Mouse (Mus musculus) common myeloid progenitor, adult 5-6 weeks (primary cell): ENCODE measurements at regions not wholly inside any gene's neighbourhood (a gene's known extent, or its start where the extent isn't known, plus 50 kb on each side); places are given as distances from the start of the nearest gene placed in this dataset.

ENCODE experiments used
- ATAC-seq: replicated peaks from 2 replicates; pipeline ENCODE4 v1.8.0; 2016; ENCODE audit warnings: low read depth, mild to moderate bottlenecking, moderate TSS enrichment, inconsistent platforms; ENCODE audit not compliant: poor library complexity, severe bottlenecking

DNA sequence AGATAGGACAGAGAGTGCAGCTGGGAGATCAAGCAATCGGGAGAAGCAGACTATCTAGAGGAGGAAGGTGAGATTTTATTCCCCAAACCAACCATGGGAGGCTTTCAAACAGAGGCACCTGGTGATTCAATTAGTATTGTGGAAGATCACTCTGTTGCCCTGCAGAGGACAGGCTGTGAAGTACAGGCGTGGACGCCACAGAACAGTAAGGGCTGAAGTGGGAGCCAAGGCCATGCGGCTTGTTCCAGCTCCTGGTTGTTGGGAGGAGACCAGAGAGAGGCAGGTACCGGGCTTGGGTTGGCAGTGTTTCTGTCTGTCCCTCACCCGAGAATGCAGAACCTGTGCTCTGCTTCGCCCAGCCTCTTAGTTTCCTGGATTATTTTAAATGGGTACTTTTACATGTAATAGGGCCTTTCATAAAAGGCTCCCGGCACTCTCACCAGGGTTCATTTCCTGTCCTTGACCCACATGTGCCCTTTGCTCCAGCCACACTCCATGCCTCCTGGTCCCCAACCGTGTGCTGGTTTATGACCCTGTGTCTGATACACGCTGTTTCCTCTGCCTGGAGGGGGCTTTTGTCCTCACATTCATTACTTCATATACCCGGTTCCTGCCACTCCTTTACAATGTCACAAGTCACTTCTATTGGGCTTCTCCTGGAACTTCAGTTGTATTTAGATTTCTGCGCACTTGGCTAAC lies 58.3 kb downstream of the Vcpkmt start:
- no peak for ATAC-seq

DNA sequence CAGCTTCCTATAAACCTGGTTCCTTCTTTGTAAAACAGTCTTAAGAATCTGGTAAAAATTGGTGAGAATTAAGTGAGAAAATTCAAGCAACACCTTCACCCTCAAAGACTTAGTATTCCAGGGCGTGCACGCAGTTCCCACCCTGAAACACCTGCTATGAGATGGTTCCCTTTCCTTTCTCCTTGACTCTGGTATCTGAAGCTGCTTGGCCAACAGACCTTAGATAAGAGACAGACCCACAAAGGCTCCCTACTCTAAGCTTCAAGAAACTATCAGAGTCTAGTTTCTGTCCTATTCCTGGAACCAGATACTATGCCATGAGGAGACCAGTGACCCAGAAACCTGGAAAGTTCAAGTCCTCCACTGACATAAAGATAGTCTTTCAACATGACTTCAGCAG lies 63.0 kb downstream of the Vcpkmt start:
- ATAC-seq = no peak

DNA sequence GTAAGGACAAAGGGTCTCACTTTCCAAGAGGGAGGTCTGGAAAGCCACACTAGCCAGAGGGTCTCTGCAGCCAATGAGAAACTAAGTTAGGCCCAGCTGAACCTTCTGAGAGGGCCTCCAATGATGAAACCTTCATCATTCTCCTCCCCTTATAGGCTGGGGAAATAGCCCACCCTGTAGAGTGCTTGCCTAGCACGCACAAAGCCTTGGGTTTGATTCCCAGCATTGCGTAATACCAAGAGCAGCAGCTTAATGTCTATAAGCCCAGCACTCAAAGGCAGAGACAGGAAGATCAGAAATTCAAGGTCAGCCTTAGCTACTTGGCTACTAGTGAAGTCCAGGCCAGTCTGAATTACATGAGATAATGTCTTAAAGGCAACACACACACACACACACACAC lies 63.8 kb downstream of the Vcpkmt start:
- 0 out of 2 replicates have a peak, but pooled peaks have one; percentile 15 for ATAC-seq

DNA sequence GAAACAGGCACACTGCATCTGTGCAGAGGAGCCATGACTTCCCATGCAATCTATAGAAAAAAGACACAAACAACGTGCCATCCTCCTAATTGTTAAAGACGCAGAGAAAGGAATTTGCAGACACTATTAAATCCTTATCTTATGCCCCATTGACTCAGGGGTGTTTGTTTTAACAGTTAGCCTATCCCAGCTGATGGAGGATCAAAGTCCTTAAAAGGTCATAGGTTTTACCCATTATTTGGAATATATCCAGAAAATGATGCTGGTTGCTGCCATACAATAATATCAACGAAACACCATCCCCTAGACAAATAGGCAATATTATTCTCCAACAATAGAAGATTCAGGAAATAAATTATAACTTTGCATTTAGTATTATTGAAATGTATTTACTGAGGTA lies 65.2 kb downstream of the Vcpkmt start:
- ATAC-seq = no peak

DNA sequence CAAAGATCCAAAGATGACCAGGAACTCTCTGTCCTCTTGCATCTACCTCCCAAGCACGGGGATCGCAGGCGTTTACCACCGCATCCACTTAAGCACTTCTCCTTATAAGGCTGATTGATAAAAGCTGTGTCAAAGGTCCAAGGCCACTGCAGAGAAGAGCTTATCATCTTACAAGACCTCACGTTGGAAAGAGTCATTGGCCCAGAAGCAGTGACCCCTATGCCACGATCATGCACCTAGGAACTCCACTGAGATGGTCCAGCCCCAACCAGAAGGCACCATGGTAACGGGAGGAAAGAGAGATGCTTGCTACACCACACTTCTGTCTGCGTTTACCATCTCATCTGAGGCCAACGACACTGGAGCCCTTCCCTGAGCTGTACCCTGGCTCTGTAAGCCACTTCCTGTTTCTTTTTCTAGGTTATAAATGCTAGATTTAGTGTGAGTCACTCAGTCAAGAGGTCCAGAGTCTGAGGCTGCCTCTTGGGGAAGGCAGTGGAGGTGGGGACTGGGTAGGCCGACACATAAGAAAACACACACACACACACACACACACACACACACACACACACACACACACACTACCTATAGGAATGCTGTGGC lies 66.4 kb downstream of the Vcpkmt start:
- peak; percentile 74 for ATAC-seq

DNA sequence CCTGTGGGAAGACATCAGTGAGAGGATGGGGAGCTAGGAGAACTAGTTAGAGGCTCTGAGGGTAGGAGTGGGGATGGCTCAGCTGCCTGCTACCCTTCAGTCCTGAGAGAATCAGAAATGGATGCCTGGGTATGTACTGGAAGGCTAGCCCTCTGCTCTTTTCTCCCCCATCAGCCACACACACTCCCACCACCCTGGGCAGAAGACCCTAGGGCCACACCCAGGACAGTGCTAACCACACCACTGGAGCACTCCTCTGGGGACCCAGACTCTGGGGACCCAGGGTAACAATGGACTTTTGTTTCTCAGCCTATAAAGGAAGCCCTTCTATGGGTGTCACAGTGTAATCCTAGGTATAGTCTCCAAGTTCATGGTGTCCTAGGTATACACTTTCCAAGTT lies 67.0 kb downstream of the Vcpkmt start:
- no peak for ATAC-seq

DNA sequence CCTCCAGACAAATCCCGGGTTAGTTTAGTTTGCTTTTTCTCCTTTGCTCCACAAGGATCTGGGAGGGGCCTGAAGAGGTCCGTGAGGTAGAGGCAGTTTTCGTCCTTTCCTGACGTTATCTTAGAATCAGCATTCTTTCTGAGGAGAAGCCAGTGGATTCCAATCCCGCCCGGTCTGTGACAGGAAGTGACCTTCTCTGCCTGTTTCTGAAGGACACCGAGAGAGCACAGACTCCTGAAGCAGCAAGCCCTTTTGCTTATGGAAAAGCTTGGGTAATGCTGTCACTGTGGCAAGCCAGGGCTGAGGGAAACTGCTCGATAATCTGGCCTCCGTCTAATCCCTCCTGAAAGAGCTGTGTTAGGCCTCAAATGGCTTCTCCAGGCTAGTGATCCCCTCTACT lies 67.7 kb downstream of the Vcpkmt start:
- no peak for ATAC-seq

DNA sequence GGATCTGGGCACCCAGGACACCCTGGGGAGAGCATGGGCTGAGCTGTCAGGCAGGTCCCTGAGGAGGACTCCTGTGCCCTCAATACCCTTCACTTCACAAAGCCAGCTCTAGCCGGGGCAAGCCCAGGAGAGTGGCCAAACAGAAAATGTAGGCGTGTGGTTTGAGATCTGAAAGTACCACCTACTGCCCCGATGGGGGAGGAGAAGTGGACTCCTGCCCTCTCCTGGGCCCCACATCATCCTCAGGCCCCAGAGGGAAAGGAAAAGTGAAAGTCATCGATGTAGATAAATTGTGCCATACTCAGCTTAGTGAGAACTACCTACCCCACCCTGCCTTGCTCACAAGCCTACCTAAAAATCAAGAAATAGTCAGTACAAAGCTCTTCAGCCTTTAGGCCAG lies 69.7 kb downstream of the Vcpkmt start:
- ATAC-seq = peak; percentile 48

DNA sequence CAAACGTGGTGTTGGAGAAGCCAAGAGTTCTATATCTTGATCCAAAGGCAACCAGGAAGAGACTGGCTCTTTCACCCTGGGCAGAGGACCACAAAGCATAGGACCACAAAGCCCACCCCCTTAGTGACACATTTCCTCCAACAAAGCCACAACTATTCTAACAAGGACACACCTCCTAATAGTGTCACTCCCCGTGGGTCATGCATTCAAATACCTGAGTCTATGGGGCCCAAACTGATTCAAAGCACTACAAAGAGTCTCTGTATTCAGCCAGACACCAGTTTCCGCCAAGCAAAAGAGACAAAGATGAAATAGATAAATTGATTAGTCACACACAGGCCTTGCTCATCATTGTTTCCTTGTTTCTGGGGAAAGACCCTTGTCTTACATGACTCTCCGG lies 72.1 kb downstream of the Vcpkmt start:
- peak; percentile 56 for ATAC-seq

DNA sequence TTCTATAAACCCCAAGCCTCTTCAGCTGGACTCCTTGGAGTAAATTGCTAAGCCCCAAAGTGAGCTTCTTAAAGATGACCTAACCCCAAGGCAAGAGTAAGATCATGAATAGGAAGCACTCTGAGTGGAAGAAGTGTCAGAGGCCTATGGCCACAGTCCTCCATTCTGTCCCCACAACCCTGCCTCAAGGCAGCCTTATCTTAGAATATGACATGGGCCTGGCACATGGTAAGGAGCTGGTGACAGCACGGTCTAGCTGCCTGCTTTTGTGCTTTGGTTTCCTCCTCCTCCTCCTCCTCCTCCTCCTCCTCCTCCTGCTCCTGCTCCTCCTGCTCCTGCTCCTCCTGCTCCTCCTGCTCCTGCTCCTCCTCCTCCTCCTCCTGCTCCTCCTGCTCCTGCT lies 73.6 kb downstream of the Vcpkmt start:
- ATAC-seq = peak; percentile 61; the same call in 1 of the 2 replicates

DNA sequence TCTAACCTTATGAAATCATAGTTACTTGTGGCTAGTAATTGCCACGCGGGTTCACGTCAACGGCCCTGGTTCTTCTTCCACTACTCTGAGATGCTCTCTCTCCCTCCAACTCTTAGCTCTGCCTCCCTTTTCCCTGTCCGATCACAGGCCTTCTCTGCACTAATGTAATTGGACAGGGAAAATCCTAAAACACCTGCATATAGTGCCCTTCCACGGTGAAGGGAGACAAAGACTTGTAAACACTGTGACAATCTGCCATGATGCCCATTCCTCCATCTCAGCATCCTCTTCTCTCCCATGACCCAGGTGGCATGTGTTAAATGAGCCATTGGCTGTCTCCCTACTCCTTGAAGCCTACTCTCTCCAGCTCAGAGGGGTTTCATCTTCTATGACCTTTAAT lies 74.9 kb downstream of the Vcpkmt start:
- no peak for ATAC-seq

DNA sequence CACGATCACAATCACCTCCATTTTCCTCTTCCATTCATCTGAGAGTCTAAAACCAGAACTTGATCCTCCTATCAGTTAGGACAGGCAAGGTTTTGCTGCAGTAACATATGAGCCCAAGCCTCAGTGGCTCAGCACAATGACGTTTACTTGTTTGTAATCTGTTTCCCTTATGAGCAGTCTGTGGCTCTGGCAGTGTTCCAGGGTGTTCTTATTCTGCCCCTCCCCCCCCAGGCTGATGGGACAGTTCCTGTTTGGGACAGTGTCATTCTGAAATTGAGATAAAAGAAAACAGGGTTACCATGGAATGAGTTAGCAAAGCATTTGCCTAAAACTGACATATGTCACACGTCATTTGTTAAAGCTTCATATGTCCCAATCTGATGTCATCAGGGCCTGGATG lies 75.5 kb downstream of the Vcpkmt start:
- ATAC-seq = 0 out of 2 replicates have a peak, but pooled peaks have one; percentile 31

DNA sequence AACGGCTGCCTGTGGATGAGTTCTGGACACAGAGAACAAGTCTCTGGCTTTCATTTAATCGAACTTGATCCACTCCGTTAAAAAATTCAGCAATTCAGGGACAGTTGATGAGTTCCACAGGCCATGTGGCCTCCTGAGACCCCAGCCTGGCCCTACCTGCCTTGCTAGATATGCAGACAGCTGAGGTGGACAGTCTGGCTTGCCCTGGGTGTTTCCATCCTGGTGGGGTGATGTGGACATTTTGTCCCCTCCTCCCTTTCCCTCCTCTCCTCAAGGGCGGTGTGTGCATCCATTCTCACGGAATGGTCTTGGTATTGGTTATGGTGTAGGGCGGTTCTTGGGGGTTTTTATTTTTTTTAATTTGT lies 80.1 kb downstream of the Vcpkmt start:
- ATAC-seq = no peak

DNA sequence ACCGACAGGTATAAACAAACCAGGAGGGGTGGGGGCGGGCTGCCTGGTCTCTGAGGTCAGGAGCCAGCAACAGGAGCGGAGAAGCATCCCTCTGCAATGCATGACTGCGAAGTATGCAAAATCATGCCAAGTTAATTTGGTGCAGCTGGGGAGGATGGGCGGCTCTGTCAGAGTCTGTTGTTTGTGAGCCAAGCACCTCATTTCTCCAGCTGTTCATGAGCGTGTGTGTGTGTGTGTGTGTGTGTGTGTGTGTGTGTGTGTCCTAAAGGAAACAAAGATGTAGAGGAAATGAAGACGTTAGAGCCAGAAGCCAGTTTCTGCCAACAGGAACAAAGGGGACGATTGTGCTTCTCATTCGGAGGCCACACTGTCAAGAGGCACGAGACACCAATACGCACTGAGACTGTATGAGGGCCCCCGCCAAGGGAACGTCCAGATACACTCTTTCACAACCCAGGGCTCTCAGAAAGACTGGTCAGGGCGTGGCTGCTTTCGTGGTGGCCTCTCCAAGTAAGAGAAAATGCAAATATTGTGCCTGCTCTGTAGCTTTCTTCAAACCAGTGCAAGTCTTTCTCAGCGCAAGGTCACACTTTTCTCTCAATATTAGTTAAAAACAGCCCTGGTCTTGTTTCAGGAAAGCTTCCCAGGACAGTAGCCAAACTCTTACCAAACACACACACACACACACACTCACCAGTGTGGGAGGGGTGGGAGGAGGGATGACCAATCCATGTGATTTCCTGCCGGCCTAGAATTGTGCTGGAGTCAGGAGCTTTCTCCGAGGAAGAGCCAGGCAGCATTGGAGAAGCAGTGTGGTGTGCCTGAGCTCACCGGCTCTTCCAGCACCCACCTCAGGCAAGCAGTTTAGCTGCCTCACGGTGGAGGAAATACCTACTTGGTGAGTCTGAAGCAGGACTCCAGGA lies 80.8 kb downstream of the Vcpkmt start:
- ATAC-seq = peak; percentile 76

DNA sequence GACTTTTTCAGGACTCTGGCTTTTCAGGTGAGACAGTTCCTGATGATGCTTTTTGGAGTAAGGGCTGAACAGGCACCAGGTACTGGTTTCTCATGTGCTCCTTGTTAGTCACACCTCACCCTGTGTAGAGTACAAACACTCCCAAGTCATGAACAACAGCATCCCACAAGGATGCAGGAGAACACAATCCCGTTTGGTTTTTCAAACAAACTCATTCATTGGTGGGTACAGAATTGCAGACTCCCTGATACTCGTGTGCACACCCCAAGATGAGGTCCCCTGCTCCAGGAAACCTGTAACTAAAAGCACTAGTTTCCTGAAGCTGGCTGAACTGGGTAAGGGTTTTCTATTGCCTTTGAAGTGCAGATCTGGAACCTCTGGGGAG lies 81.5 kb downstream of the Vcpkmt start:
- ATAC-seq = no peak

DNA sequence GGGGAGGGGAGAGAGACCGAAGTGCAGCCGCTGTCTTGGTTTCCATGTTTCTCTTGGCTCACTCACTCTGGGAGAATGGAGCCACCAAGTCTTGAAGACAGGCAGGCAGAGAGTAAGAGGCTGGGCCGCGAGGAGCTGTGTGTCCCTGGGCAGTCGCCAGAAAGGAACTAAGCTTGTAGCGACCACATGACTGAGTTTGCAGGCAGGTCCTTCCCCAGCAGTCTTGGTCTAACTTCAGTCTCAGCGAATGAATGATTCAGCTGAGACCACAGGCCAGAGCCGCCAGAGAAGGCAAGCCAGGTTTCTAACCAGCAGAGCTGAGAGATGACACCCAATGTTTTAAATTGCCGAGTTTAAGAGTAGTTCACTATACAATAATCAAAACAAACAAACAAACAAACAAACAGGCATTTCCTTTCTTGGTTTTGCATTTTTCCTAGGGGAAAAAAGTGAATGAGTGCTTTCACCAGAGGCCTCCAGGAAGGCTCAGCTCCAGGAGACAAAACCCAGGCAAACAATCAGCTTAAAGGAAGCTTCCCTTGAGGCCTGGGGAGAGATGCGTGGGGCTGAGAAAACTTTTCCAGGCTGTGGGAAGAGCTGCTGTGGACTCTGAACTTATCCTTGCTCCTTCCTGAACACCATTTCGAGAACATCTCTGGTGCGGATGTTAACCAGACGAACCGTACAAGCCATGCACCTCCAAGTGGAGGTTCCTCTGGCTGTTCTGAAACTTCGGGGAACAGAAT lies 82.1 kb downstream of the Vcpkmt start:
- ATAC-seq = peak; percentile 41; the same call in 1 of the 2 replicates

DNA sequence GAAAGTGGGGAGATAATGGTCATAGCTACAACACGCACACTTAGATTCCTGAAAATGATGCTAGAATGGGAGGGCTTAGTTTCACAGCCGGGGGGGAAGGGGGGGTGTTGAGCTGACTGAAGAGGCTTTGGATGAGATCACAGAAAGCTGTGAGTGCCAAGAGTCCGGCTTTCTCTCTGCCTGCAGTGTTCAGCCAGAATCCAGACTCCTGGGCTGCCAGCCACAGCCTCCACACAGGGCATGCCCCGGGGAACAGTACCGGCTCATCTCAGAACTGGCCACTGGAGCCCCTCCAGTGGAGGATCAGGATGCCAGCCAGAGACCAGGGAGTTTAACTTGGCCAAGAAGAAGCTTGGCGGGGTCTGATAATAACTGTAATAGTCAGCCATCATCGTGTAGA lies 85.7 kb downstream of the Vcpkmt start:
- no peak for ATAC-seq

DNA sequence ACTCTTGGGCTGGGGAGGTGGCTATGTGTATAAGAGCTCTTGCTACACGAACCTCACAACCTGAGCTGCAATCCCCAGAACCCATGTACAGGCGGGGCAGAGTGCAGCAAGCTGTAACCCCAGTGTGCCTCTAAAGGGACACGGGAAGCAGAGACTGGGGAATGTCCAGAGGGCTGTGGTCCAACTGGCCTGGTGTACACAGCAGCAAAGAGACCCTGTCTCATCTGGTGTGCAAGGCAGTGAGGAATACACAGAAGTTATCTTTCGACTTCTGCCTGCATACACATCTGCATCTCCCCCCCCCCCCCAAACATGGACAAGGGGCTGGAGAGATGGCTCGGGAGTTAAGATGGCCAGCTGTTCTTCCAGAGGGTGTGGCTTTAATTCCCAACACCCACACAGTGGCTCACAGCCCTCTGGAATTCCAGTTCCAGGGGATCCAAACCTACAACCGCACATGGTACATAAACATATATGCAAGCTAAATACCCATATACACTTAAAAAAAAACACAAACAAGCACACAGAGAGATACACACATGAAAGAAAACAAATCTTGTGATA lies 86.4 kb downstream of the Vcpkmt start:
- ATAC-seq = no peak

DNA sequence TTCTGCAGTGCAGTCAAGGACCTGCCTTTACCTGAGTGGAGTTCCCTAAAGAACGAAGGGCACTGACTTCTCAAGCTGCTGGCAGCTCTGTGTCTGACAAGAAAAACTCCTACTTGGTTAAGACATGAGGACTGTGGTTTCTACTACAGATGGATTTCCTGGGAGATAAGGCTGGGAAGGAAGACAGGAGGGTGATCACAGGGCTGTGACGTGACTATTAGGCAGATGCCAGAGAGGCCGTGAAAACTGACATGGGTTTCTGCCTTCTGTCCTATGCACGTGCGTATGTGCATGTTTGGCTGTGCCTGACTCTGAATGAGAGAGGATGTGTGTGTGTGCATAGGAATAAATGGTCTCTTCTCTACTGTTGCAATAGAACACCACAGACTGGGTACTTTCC lies 87.1 kb downstream of the Vcpkmt start:
- peak; percentile 55 for ATAC-seq

DNA sequence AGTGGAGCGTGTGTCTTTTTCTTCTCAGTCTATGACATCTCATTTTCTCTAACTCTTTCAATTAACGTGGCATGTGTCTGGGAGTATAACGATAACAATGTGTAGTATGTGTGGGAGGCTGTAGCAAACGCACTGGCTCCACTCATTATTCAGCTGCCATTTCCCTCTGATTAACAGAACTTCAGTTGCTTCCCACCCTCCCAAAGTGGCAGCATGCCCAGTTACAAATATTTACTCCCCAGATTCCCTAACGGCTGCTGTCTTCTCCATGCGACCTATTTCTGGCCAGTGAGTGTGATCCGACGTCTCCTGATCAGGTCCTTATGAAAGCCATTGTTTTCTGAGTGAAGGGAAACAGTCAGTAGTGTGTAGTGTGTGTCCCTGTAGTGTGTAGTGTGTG lies 88.2 kb downstream of the Vcpkmt start:
- ATAC-seq = no peak
